Mouse (Mus musculus): ENCODE measurements at regions not wholly inside any gene's neighbourhood (a gene's known extent, or its start where the extent isn't known, plus 50 kb on each side); places are given as distances from the start of the nearest gene placed in this dataset.

DNA sequence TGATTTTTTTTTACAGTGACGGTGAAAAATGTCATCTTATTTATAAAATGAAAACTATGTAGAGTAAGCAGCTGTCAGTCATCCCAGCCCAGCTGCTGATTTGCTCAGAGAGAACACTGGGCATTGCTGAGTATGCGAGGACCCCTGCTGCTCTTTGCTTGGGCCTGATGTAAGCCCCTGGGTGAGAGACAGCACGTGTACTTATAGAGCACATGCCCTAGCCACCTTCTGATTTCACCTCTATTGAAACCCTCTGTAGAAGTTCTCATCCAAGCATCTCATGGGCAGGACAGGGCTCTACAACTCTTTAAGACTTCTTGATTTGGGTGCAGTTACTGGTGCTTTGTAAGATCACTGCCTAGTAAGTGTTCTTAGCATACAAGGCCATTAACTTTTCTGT, 182.2 kb downstream of the Rab11fip2 start:
- TF ChIP-seq POLR2A (IDR thresholded peaks at IDR 0.05; ENCODE audit: low read depth, low read length), result no peak
- TF ChIP-seq CTCF (IDR thresholded peaks at IDR 0.05; ENCODE audit: borderline replicate concordance, insufficient read depth, low read length), result no peak

All from embryonic fibroblast, embryonic 13.5 days (primary cell).